Mouse (Mus musculus) urinary bladder, postnatal 25 days (tissue): ENCODE results near the gene Dennd1c.

Source experiments
- DNase-seq: peaks from one replicate; pipeline ENCODE4 v3.0.0; 2022; ENCODE audit warnings: low spot score

Gene Dennd1c

DNA sequence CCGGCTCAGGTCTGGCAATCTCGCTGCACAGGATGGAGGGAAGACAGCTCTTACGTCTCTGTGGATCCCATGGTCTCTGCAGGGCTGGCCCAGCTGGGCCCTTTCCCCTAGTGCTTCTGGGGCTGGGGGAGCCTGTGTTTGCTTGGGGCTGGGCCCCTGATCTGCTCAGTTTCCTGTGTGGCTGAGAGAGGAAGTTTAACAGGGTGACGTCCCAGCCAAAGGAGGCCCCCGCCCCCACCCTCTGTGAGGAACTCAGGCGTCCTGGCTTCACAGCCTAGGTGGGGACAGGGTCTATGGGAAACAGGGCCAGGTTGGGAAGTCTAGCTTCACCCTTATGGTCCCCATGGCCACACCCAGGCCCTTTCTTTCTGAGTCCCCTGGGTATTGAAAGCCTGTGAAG lies at the start of gene Dennd1c:
Gene Dennd1c (minus strand): TSS at position 179 of the 400 bp plus-strand sequence.
- no peak for DNase-seq

DNA sequence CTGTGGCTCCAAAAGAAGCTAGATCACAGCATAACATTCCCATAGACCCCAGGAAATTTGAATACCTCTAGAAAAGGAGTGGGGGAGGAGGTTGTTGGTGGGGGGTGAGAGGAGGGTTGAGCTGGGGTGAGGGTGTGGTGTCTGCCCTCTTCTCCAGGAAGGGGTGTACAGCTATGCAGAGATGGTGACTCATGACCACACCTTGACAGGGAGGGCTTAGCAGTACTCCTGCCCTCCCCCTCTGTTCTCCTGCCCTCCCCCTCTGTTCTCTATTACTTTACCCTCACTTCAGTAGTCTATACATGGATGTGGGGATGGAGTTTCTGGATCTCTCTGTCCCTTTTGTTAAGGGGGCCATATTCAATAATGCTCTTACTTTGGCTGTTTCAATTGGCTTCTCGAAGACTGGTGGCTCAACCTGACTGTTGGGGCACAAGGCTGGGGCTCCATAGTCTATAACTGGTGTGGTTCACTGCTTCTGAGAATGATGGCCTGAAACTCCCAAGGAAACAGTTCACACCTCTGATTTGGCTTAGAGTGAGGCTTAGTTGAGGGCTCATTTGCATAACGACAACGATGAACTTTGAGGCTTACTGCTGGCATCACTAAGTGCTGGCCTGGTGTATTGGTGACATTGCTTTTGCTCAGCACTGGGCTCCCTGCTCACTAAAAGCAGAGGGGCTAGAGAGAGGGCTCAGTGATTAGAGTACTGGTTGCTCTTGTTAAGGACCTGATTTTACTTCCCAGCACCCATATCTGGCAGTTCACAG lies 47.7 kb upstream of the Dennd1c start:
- no peak for DNase-seq

DNA sequence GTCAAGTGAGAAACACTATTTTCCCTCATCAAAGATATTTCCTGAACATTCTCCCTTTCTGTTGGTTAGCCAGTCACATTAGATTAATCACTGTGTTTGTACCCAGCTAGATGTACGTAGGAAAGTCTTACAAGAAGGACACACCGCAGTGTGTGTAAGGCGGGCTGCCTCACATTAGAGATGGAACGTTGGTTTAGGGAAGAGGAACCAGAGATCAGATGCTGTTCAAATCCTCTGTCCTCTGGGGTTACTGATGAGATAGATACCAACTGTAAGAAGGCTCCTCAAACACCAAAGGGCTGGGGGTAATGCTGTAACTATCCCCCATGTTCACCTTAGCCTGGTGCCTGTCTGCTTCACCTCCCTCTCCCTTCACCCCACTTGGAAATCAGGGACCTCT lies 46.5 kb upstream of the Dennd1c start:
- DNase-seq, result no peak

DNA sequence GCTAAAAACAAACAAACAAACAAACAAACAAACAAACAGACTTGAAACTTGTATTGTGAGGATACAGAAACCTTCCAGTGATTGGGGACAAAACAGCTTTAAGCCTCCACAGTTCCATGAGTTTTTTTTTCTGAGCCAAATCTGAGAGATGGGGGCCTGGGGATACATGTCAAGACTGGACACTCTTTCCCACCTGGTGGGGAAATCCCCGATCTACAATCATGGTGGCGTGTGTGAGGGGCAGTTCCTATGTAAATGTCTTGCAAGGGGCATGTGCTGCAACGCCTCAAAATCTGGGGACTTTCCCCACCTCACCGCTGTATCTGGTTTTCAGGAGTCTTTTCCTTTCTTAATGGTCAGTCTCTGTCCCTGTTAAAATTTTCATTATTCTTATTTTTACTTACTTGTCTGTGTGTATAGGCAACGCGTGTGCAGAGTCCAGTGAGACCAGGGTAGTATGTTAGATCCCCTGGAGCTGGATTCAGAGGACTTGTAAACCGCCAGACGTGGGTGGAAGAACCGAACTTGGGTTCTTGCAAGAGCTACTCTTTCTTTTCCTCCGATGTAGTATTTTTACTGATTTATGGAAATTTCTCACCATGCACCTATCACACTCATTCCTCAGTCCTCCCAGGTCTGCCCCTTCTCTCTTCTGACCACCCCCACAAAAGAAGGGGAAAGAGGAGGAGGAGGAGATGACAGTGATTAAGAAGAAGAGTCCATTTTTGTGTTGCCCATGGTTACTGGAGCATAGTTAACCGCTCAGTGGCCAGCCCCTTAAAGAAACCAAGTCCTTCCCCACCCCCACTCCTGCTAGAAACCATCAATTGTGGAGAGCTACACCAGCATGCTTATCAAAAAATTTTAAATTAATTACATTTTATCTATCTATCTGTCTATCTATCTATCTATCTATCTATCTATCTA lies 45.1 kb upstream of the Dennd1c start:
- DNase-seq, result no peak

DNA sequence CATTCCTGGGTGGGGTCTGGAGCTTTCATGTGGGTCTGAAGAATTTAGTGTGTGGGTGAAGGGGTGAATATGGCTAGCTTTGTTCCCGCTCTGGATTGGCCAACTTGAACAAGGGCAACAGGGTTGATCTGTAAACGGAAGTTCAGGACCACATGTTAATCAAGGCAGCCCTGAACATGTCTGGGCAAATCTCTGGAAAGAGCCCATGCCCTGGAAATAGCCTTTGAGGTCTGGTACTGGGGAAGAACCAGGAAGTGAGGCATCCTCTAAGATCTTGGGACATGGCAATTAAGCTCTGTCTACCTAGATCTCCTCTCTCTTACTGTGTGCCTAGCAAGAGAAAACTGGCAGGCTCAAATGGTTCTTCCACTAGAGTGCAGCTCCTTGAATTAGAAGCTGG lies 43.5 kb upstream of the Dennd1c start:
- DNase-seq, result no peak

DNA sequence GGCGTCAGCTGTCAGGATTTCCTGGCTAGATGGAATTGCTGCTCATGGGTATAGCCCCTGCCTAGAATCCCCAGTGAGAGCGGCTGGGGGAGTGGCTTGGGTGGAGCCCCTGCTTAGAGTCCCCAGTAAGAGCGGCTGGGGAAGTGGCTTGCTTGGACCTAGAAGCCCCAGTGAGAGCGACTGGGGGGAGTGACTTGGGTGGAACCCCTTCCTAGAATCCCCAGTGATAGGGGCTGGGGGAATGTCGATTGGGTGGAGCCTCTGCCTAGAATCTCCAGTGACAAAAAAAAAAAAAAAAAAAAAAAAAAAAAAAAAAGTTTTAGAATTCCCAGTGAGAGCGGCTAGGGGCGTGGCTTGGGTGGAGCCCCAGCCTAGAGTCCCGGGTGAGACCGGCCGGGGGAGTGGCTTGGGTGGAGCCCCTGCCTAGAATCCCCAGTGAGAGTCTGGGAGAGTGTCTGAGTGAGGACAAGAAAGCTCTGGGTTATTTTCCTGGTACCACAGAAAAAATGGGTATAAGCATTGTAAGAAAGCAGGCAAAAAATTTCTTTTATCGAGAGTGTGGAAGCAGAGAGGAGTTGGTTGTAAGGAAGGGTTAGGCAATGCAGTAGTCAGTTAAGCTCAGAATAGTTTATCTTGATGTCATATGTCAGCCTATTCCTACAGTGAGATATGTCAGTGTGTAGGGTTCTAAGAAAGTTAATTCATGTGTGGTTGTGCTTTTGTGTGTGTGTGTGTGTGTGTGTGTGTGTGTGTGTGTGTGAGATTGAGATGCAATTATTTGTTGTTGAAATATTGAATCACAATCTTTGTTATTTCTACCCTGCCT lies 40.4 kb upstream of the Dennd1c start:
- DNase-seq, result no peak

DNA sequence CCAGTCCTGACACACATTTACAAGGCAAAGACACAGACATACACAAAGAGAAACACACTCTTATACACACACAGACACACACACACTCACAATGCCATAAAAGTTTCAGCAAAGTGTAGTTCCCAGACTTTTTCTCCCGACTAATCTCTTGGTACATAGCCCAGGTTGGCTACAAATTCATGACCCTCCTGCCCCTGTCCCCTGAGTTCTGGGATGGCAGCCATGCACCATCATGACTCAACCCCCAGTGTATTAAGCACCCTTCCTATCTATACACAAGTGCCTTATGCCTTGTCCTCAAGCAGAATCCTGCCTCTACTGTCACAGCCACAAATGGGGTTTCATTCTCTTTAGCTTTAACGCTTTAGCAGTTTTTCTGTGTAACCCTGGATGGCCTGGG lies 38.5 kb upstream of the Dennd1c start:
- DNase-seq, result no peak

DNA sequence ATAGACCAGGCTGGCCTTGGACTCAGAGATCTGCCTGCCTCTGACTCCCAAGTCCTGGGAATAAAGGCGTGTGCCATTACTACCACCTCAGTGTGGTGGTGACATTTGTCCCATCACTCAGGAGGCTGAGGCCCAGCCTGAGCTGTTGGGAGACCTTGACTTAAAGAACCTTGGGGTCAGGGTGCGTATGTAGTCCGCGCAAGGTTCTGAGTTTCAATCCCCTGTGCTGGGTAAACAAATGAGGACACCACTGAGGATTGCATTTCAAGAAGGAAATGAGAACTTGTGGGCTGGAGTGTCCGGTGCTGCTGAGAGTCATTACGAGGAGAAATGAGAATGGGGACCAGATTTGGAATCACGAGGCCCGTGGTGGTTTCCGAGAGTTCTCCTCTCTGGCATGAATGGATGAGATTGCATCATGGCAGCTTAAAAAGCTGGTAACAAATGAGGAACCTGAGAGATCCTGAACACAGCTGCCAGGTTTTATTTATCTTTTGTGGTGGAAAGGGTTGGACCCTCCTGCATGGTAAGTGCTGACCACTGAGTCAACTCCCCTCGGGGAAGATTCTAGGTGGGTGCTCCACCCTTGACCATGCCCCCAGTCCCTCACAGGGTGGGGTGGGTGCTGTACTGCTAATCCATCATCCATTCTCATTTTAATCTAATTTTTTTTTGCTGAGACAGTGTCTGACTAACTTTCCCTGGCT lies 34.6 kb upstream of the Dennd1c start:
- DNase-seq, result no peak

DNA sequence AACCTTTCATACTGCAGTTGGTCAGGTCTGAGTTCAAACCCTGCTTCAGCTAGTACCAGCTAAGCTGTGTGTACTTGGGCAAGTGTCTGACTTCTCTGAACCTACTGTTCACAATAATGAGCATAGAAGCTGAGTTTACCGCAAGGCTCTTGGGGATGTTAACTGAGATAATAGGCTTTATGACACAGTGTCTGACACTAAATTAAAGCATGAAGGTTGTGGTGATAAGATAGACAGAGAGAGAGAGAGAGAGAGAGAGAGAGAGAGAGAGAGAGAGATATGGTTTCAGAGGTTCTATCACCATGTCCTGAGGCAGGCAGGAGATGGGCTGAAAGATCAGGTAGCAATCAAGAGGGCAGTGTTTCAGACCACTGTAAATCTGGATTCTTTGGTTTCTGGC lies 31.7 kb upstream of the Dennd1c start:
- DNase-seq, result no peak

DNA sequence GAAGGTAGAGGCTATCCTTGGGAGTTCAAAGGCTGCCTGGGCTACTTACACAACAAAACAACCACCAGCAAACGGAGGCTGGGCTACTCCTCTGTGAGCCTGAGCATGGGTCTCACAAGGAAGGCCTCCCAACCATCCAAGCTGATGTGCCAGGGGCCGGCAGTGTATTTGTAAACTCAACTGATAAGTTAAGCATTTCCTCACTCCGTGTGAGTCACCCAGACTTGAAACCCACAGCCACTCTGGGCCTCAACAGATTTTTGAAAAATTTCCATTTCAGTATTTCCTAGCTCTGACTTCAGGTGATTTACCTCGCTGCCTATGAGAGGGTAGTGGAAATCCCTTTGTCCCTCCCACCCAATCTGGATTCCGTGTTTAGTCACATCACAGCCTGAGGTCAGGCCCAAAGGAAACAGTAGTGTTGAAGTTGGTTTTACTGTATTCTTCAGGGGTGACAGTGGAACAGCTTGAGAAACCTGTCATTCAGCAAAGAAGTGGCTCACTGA lies 30.4 kb upstream of the Dennd1c start:
- no peak for DNase-seq

DNA sequence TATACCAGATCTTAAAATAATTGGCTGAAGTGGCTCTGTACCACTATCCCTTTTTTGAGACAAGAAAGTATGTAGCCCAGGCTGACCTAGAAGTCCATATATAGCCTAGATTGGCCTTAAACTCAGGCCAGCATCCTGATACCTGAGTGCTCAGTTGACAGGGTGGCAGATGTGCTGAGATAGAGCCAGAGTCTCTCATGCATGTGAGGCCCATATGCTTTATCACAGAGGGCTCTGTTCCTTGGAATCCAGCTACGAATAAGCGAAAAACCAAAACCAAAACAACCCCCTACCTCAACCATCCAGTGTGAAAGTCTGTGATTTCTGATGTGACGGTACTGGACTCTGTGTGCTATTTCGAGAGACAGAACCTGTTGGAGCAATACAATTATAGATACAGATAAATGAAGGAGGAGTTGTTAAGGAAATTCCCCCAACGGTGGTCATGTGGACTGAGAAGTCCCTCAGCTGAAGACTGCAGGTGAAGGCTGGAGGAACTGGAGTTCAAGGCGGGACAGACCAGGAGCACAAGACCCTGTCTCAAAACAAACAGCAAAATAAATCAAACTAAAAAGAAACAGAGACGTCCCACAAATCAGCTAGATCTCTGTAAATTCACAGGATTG lies 29.8 kb upstream of the Dennd1c start:
- DNase-seq, result no peak

DNA sequence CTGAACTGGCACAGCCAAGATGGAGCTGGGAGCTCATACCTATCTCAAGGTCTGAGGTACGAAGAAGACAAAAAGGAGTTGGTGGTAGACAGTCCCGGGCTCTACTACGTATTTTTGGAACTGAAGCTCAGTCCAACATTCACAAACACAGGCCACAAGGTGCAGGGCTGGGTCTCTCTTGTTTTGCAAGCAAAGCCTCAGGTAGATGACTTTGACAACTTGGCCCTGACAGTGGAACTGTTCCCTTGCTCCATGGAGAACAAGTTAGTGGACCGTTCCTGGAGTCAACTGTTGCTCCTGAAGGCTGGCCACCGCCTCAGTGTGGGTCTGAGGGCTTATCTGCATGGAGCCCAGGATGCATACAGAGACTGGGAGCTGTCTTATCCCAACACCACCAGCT lies 28.8 kb upstream of the Dennd1c start:
- no peak for DNase-seq

DNA sequence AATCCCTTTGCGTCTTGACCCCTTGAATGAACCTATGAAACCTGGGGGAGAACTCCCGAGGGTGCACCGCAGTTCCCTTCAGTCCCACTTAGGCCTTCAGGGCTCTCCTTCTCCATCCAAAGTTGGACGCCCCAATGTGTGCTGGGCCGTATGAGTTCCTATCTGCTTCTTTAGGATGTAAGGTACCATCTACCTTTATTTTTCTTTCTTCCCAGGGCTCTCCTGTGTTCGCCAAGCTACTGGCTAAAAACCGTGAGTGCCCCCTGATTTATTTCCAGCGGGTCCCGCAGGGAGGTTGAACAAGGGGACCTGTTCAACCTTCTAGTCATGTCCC lies 27.7 kb upstream of the Dennd1c start:
- no peak for DNase-seq

DNA sequence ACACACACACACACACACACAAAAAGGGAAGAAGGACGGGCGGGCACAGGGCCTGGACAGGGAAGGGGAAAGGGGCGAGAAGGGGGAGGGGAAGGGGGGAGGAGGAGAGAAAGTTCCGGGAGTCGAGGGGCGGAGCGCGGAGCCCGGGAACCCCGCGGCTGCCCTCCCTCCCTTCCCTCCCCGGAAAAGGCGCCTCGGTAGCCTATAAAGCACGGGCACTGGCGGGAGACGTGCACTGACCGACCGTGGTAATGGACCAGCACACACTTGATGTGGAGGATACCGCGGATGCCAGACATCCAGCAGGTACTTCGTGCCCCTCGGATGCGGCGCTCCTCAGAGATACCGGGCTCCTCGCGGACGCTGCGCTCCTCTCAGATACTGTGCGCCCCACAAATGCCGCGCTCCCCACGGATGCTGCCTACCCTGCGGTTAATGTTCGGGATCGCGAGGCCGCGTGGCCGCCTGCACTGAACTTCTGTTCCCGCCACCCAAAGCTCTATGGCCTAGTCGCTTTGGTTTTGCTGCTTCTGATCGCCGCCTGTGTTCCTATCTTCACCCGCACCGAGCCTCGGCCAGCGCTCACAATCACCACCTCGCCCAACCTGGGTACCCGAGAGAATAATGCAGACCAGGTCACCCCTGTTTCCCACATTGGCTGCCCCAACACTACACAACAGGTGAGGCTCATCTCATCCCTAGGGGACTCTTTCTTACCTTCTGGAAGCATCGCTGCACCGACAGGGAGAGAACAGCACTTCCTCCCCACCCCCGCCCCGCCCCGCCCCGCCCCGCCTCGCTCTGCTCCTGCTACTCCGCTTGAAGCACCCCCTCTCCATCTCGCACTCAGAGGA lies 27.1 kb upstream of the Dennd1c start, which contains the start of gene Tnfsf9:
Gene Tnfsf9 (plus strand): TSS at position 145 of the 854 bp plus-strand sequence.
- DNase-seq, result peak; percentile 30

DNA sequence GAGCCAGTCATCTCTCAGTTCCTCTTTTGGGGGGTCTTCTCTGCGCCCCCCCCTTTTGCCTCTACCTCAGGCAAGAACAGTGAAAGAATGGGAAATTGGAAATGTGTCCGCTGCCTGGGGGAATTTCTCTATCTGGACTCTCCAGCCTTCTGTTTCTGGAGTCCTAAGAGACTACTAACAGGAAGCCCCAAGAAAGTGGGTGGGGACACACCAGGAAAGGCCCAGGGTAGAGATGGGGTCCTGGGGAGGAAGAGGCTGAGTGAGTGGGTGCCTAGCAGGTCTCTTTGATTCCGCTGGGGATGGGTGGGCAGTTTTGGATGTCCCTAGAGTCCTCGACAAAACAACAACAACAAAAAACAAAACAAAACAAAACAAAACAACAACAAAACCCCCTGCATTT lies 26.2 kb upstream of the Dennd1c start:
- DNase-seq, result no peak

DNA sequence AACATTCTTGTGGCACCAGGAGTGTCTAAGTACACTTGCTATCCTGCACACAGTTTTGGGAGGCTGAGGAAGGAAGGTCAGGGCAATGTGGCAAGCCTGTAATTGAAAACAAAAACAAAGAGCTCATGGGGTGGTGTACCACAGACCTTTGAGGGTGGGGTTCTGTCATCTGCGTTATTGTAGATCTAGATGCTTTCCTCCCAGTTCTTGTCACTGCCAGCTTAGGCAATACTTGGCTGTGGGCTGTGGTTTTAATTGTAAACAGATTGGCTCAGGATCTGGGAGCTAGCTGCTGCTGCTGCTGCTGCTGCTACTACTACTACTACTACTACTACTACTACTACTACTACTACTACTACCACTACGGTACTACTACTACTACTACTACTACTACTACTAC lies 24.0 kb upstream of the Dennd1c start:
- no peak for DNase-seq

DNA sequence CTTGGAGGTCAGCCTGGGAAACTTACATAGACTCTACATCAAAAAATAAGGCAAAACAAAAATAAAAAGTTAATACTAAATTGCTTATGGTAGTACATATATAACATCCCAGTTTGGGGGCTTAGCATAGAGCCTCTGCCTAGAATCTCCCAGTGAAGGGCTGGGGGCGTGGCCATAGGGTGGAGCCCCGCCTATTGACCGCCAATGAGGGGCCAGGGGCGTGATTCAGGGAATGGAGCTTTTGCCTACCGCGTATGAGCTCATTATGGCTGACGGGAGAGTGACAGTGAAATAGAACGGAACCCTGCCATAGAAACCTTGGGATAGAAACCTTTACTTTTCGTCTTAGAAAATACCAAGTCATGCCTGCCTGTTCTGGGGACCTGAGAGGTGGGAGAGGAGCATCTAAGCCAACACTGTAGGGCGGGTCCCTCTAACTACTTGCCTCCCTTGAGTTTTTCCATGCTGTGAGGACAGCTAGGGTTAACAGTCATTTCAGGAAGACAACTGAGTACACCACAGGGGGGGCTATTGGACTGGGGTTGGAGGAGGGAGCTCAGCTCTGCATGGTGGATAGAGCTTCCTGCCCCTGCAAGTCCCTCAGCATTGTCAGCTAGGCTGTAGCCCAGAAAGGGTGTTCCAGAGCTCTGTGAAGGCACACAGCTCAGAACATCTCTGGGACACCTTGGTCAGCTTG lies 21.5 kb upstream of the Dennd1c start:
- DNase-seq, result no peak

DNA sequence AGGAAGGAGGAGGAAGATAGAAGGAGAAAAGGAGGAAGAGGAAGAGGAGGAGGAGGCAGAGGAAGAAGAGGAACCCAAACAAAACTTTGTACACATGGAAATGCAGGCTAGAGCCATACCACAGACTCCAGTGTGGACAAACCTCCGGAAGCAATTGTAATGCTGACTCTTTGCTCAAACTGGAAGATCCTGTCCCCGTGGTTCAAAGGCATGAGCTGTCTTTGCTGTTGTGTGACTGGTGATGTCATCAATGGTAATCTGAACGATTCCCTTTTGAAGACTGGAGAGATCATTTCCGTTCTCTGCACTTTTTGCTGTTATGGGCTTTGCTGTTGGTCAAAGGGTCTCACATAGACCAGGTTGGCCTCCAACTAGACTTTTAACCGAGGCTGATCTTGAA lies 20.0 kb upstream of the Dennd1c start:
- no peak for DNase-seq

DNA sequence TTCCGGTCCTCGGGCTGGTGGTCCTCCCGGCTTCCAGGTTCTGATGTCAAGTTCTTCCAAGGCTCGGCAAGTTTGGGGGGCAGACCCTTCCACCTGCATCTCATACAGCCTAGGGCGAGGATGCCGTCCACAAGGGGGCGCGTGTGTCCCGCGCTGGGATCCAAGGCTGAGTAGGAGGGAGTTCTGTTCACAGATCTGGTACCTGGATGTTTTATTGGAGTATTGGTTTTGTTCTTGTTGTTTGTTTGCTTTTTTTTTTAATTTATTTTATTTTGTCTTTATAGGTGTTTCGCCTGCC lies 18.3 kb upstream of the Dennd1c start:
- DNase-seq, result peak; percentile 87
